Mouse (Mus musculus) cerebellum, postnatal 14 days (tissue): ENCODE measurements around the gene Dusp16.

ENCODE experiments used
- DNase-seq, 2 experiments: peaks; one replicate each; pipeline ENCODE4 v3.0.0; 2021; ENCODE audit warnings: mixed read lengths in 2 of 2

Dusp16 gene

GRCm38 (mm10) chr6:134792141-134793045 lies at the start of gene Dusp16:
TSS of gene Dusp16 (minus strand) at chr6:134792625.
- DNase-seq = peak; percentile 89 to 91

GRCm38 (mm10) chr6:134840346-134840745 lies 47.9 kb upstream of the Dusp16 start:
- no peak for DNase-seq

GRCm38 (mm10) chr6:134838111-134838510 lies 45.7 kb upstream of the Dusp16 start:
- DNase-seq = no peak

DNA sequence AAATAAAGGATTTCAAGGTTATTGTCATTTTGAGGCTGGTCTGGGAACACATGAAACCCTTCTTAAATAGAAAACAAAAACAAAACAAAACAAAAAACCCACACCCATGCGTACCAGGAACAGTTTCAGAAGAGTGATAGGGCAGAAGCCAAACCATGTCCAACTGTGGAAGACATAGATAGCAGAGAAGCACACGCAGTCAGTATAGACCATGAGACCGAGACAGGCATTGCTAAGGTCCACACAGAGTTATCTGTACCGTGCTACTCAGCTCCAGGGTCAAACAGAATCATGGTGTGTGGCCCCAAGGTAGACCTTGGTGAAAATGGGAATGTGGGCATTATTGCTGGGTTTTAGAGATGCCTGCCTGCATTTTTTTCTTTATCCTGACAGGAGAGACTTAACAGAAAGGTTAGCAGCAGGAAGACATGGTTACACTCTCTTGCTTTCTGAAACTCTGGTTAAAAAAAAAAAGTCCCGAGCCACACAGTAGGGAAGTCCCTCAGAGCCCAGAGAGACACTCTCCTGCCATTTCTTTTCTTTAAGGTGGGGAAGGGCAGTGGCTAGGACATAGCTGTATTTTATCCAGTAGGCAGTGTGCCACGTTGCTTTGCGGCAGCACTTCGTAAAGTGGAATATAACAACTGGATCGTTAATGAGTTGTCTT lies 42.3 kb upstream of the Dusp16 start:
- no peak for DNase-seq

GRCm38 (mm10) chr6:134830776-134831175 lies 38.4 kb upstream of the Dusp16 start:
- DNase-seq = no peak

- DNase-seq = peak; percentile 100
Observed at GRCm38 (mm10) chr6:134829786-134830700, 37.6 kb upstream of the Dusp16 start, which contains the start of gene Crebl2. TSS of gene Crebl2 (plus strand) at chr6:134830154.

GRCm38 (mm10) chr6:134822844-134823243 lies 30.4 kb upstream of the Dusp16 start:
- peak; percentile 20 to 39 for DNase-seq

DNA sequence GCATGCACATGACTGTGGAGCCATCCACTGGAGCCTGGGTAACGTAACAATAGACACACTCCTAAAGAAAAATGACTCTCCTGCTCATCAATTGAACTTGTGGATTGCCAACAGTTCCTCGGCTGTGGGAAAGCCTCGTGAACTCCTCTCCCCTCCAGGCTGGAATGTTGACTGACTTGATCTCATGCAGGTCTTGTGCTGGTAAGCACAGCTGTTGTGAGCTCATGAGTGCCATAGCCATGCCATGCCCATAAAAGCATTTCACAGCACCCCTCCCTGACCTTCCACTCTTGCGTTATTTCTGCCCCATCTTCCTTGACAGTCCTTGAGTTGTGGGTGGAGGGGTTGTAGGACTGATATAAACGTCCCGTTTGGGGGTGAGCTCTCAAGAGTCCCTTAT lies 28.0 kb upstream of the Dusp16 start:
- no peak for DNase-seq

GRCm38 (mm10) chr6:134819741-134820140 lies 27.3 kb upstream of the Dusp16 start:
- DNase-seq = no peak

DNA sequence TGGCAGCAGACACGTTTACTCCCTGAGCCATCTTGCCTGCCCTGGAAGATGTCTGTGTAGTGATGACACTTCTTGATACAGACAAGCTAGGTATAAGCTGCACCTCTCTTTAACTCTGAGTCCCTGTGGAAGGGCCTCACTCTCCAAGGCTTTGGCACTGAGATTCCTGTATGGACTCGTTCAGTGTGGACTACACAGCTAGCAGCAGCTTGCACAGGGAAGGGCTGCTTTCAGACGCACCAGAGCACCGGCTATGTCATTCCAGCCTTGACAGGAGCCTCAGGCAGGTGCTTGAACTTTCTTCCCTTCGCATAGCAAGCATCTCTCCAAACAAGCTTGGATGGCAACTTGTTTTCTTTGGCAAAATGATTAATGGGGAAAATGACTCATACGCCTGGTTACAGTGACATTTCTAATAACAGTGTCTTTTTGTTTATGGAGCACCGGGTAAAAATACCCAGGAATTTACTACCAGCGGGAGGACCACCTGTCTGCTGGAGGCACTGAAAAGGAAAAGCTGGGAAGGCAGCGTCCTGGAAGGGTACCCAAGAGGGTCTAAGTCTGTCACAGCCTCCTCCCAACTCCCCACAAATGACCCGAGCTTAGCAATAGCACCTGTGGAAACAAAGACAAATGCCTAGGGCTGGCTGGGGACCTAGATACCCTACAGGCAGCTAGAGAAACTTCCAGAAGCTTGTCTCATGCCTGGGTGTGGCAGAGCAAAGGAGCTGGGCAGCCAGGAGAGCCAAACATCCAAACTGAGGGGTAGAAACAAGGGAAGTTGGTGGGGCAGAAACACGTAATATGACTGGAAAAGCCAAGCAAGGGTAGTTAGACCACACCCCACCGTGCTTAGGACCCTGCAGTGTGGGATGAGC lies 24.9 kb upstream of the Dusp16 start:
- no peak for DNase-seq

DNA sequence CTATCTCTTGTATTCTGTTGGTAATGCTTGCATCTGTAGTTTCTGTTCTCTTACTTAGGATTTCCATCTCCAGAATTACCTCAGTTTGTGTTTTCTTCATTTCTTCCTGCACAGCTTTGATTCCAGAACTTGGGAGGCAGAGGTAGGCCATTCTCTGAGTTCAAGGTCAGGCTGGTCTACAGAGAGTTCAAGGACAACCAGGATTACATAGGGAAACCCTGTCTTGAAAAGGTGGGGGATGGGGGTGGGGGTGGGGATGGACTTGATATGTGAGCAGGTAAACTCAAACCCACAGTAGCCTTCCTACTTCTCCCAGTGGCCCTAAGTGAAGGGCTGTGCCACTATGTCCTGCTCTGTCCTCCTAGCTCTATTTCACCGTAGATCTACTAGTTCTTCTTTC lies 20.6 kb upstream of the Dusp16 start:
- DNase-seq = no peak

GRCm38 (mm10) chr6:134807794-134808193 lies 15.4 kb upstream of the Dusp16 start:
- DNase-seq = no peak

- DNase-seq = no peak
Observed at GRCm38 (mm10) chr6:134807091-134807490, 14.7 kb upstream of the Dusp16 start.

DNA sequence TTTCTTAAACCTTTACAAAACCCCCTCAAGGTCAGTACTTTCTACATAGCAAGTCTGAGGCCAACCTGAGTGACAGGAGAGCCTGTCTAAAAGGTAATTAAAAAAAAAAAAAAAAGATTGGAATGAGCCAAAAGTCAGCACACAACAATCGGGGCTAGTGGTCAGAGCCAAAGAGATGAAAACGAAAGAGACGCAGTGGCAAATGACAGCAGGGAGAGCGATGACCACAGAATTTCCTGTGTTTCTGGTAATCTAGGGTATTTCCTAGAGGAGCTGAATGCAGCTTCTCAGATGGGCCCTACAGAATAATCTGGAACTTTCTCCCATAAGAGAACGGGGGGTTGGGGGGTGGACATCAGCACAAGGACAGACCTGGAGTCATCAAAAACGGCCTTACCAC lies 13.7 kb upstream of the Dusp16 start:
- no peak for DNase-seq

- DNase-seq = no peak
Observed at GRCm38 (mm10) chr6:134804736-134805277, 12.4 kb upstream of the Dusp16 start.

GRCm38 (mm10) chr6:134802641-134803043 lies 10.2 kb upstream of the Dusp16 start:
- no peak for DNase-seq

DNA sequence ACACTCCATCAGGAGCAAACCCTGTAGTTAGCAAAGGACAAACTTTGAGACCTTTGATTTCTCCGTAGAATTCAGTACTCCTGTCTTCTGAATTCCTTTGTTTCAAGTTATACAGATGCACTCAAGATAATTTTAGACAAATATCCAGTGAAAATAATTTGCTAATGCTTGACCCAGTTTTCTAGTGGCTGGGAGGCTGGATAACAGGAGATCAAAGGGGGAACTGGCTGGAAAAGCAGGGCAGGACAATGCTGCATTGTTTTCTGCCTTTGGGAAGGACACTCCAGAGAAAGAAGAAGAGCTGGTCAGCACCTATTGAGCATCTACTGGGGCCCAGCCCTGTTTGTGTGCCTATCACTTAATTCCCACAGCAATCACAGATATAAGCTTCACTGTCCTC lies 9.1 kb upstream of the Dusp16 start:
- DNase-seq = no peak

DNA sequence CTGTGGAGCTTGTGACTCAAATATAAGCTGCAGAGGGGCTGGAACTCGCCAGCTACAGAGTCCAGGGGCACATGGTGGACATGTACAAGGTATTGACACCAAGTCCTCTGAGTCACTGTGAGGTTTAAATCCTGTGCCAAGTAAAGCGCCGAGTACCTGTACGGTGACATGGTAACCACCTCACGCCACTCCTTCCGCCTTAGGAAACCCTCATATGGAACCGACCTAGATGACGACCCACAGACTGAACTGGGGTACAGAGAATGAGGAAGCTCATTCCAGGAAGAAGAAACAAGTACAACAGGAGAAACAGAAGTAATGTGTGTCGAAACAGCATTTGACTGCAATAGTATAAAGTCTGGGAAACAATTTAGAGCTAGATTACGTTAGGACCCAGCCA lies 3.9 kb upstream of the Dusp16 start:
- DNase-seq = no peak

DNA sequence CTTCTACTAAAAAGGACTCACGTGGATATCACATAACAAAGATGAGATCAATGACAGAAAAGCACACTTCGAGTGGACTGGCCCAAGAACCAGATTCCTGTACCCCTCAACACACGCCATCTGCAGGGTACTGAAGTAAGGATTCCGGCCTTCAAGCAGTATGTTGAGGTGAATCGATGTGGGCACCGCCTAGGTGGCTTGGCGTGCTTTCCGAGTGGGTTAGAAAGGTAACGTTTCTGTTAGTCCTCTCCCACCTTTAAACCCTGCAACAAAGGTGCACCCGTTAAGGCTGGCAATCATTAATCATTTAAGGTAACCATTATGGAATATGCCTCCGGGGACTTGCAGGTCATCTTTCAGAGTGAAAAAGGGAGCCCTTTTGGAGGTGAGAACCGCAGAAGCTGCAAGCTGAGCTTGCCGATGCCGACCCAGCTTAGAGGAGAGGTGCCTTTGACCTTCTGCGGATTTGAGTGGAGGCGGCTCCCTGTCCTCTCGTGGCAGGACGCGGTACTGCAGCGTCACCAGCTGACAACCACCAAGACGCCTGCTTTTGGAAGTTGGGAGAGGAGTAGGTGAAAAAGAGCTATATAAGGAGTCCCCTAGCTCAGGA lies 1.6 kb upstream of the Dusp16 start:
- peak; percentile 92 to 94 for DNase-seq

- no peak for DNase-seq
Observed at GRCm38 (mm10) chr6:134793046-134793806, 801 bp upstream of the Dusp16 start.
